Mouse (Mus musculus) heart, postnatal 0 days (tissue): Measurements from ENCODE around the gene Scarf2. TPM values are rescaled to one million over a fixed set of nuclear protein-coding genes. Genes with fewer than 3 reads are reported as not detected.

Experiments used
- ATAC-seq: fragments of 200-750 bp; cut with Nextera tagmentation; 2 replicates; pipeline ENCODE4 v1.8.0; 2017; ENCODE audit warnings: low read depth, moderate number of reproducible peaks, moderate library complexity; ENCODE audit not compliant: insufficient read depth
- DNase-seq: peaks from one replicate; pipeline ENCODE4 v3.0.0-alpha.2; 2016; ENCODE audit warnings: low spot score
- H3K27ac ChIP-seq: fragments of 300-500 bp; sonication (generic); 2 replicates; pipeline ENCODE4 v1.5.1; 2014; ENCODE audit warnings: low read depth, mild to moderate bottlenecking
- H3K27me3 ChIP-seq: fragments of 300-500 bp; sonication (generic); 2 replicates; pipeline ENCODE4 v1.6.1; 2014; ENCODE audit warnings: low read length, mixed read lengths; ENCODE audit not compliant: control insufficient read depth, insufficient read depth
- H3K36me3 ChIP-seq: fragments of 300-500 bp; sonication (generic); replicated peaks from 2 replicates; pipeline ENCODE4 v1.6.1; 2014; ENCODE audit warnings: low read length, mixed read lengths; ENCODE audit not compliant: control insufficient read depth, insufficient read depth
- H3K4me1 ChIP-seq: fragments of 300-500 bp; sonication (generic); 2 replicates; pipeline ENCODE4 v1.6.1; 2014; ENCODE audit warnings: antibody characterized with exemption; ENCODE audit not compliant: control insufficient read depth, insufficient read depth
- H3K4me2 ChIP-seq: fragments of 300-500 bp; sonication (generic); 2 replicates; pipeline ENCODE4 v1.6.1; 2014; ENCODE audit warnings: low read depth, mild to moderate bottlenecking, low read length, moderate library complexity
- H3K4me3 ChIP-seq: fragments of 300-500 bp; sonication (generic); 2 replicates; pipeline ENCODE4 v1.5.1; 2014; ENCODE audit warnings: low read depth, low read length
- H3K9ac ChIP-seq: fragments of 300-500 bp; sonication (generic); replicated peaks from 2 replicates; pipeline ENCODE4 v1.6.1; 2014; ENCODE audit warnings: low read depth, low read length, mixed read lengths
- H3K9me3 ChIP-seq: fragments of 300-500 bp; sonication (generic); replicated peaks from 2 replicates; pipeline ENCODE4 v1.6.1; 2016; ENCODE audit warnings: low read length; ENCODE audit not compliant: control insufficient read depth
- CTCF ChIP-seq: IDR thresholded peaks from 2 replicates; pipeline ENCODE4 v1.5.1; 2016; ENCODE audit warnings: antibody characterized with exemption, control low read depth, low read depth
- EP300 ChIP-seq: IDR thresholded peaks from 2 replicates; pipeline ENCODE4 v1.6.1; 2016; ENCODE audit warnings: antibody characterized with exemption, low read depth
- WGBS: fragments of 180-500 bp; shearing (Covaris S2); extraction: QIAGEN DNeasy Blood & Tissue Kit; methylation state at CpG from one replicate; pipeline ENCODE4 v1.1.7; 2014; 5-methylcytosine and 5-hydroxymethylcytosine counted together
- polyA plus RNA-seq: library from polyadenylated mRNA; unstranded; fragments of >200 nt; fragmentation: Nextera tagmentation; extraction: Ambion mirVana; gene quantifications from 2 replicates; pipeline ENCODE4 v1.2.1, GENCODE M21; 2015
- total RNA-seq: library from RNA; depleted of rRNA; stranded (reverse); fragments of >200 nt; gene quantifications from 2 replicates; pipeline ENCODE4 v1.2.3, GENCODE M21; 2014; ENCODE audit warnings: low replicate concordance

Gene Scarf2
- total and polyA plus RNA-seq, 2 experiments from 2014 or later = 2.6 to 25.4 TPM

- peak; percentile 58 for ATAC-seq
- no peaks in the 10 kb centered on the region for H3K9me3 ChIP-seq
- peaks cover 4% of the 10 kb centered on the region; the same call in 1 of the 2 replicates for H3K4me1 ChIP-seq
- DNase-seq = no peak
- peaks cover 70% of the 10 kb centered on the region for H3K27me3 ChIP-seq
- WGBS = under 1% methylated on average over 65 of the region's 103 CpGs
- peak overlapping the region; percentile 52 for H3K4me3 ChIP-seq
- H3K36me3 ChIP-seq = no peaks in the 10 kb centered on the region
- H3K9ac ChIP-seq = peak overlapping the region; percentile 8
- no peak overlapping the region for H3K27ac ChIP-seq
- TF ChIP-seq CTCF (no peak), EP300 (no peak)
- H3K4me2 ChIP-seq = peak overlapping the region; percentile 88
These were observed 36.8 kb downstream of the Scarf2 start for GRCm38 (mm10) chr16:17833681-17834399.

- peaks cover 4% of the 10 kb centered on the region; the same call in 1 of the 2 replicates for H3K4me1 ChIP-seq
- ATAC-seq = no peak
- no peak overlapping the region for H3K9ac ChIP-seq
- no peak for TF ChIP-seq CTCF
- TF ChIP-seq EP300 = no peak
- H3K27ac ChIP-seq = no peak overlapping the region
- 40% methylated on average over 7 of the region's 7 CpGs for WGBS
- H3K36me3 ChIP-seq = no peaks in the 10 kb centered on the region
- DNase-seq = no peak
- H3K27me3 ChIP-seq = peaks cover 70% of the 10 kb centered on the region
- no peak overlapping the region for H3K4me3 ChIP-seq
- H3K4me2 ChIP-seq = no peak overlapping the region
- H3K9me3 ChIP-seq = no peaks in the 10 kb centered on the region
These were observed 37.5 kb downstream of the Scarf2 start for GRCm38 (mm10) chr16:17834543-17834942.

GRCm38 (mm10) chr16:17835481-17835880 is 38.4 kb downstream of the Scarf2 start:
- ATAC-seq (no peak), DNase-seq (no peak)
- no peak for TF ChIP-seq EP300
- TF ChIP-seq CTCF = no peak
- Histone ChIP-seq H3K27me3 (peaks cover 67% of the 10 kb centered on the region), H3K4me3 (no peak overlapping the region), H3K9me3 (no peaks in the 10 kb centered on the region), H3K36me3 (0 out of 2 replicates have a peak, but pooled peaks cover 2% of the 10 kb centered on the region), H3K27ac (no peak overlapping the region), H3K4me1 (peaks cover 4% of the 10 kb centered on the region; the same call in 1 of the 2 replicates), H3K4me2 (no peak overlapping the region), H3K9ac (no peak overlapping the region)
- 39% methylated on average over 13 of the region's 13 CpGs for WGBS

- DNase-seq (no peak), ATAC-seq (no peak)
- Histone ChIP-seq H3K36me3 (peaks cover 28% of the 10 kb centered on the region), H3K4me1 (peaks cover 4% of the 10 kb centered on the region; the same call in 1 of the 2 replicates), H3K27me3 (peaks cover 41% of the 10 kb centered on the region), H3K9ac (no peak within 1 kb of the TSS), H3K4me2 (no peak within 1 kb of the TSS), H3K4me3 (no peak within 1 kb of the TSS), H3K27ac (no peak within 1 kb of the TSS), H3K9me3 (no peaks in the 10 kb centered on the region)
- 74% methylated on average over 6 of the region's 6 CpGs for WGBS
- TF ChIP-seq CTCF = no peak
- no peak for TF ChIP-seq EP300
These were observed 41.0 kb downstream of the Scarf2 start, which contains the start of gene Car15 for GRCm38 (mm10) chr16:17838051-17838450. Gene Car15 (minus strand): TSS chr16:17838364.

- H3K4me1 ChIP-seq = no peaks in the 10 kb centered on the region
- no peak overlapping the region for H3K4me3 ChIP-seq
- no peak for ATAC-seq
- H3K36me3 ChIP-seq = peaks cover 47% of the 10 kb centered on the region
- H3K4me2 ChIP-seq = no peak overlapping the region
- WGBS = 80% methylated on average over 4 of the region's 4 CpGs
- no peaks in the 10 kb centered on the region for H3K9me3 ChIP-seq
- no peak overlapping the region for H3K9ac ChIP-seq
- TF ChIP-seq CTCF = no peak
- no peak for TF ChIP-seq EP300
- no peak for DNase-seq
- peaks cover 22% of the 10 kb centered on the region for H3K27me3 ChIP-seq
- no peak overlapping the region for H3K27ac ChIP-seq
These were observed 42.9 kb downstream of the Scarf2 start for GRCm38 (mm10) chr16:17839976-17840375.

GRCm38 (mm10) chr16:17842437-17842836 is 45.4 kb downstream of the Scarf2 start:
- TF ChIP-seq CTCF = no peak
- TF ChIP-seq EP300 = no peak
- ATAC-seq = no peak
- WGBS = 92% methylated on average over 7 of the region's 7 CpGs

More at GRCm38 (mm10) chr16:17842437-17842836, 45.4 kb downstream of the Scarf2 start:
- Histone ChIP-seq H3K4me3 (no peak overlapping the region), H3K27ac (no peak overlapping the region), H3K4me1 (no peaks in the 10 kb centered on the region), H3K36me3 (peaks cover 70% of the 10 kb centered on the region), H3K9me3 (no peaks in the 10 kb centered on the region), H3K4me2 (no peak overlapping the region), H3K9ac (no peak overlapping the region), H3K27me3 (no peaks in the 10 kb centered on the region; the same call in 1 of the 2 replicates)
- DNase-seq = no peak
